Mouse (Mus musculus): ENCODE data around the gene Prex1. TPM values are rescaled to one million over a fixed set of nuclear protein-coding genes. Genes with fewer than 3 reads are reported as not detected.
"Not testable (repeated sequence)": the region's sequence is repeated elsewhere in the genome, so short reads cannot be mapped to it uniquely, and the experiment has no call there.

Gene Prex1
- polyA plus RNA-seq, 1 experiment from 2014 or later = 47.8 TPM

DNA sequence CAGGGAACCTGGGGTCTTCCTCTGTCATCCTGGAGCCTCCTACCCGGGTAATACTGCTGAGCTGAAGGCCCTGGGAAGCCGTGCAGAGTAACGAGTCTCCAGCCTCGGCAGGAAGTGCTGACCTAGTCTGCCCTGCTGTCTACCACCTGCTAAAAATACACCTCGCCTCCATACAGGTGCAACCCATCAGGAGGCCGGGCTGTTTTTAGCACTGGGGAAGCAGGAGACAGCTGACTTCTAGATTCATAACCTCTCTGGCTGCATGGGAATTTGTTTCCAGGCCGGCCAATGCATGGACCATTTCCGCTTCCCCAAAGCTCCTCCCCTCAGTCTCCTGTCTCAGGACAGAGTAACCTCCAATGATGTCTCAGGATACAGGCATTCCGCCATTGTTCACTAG, 187.4 kb downstream of the Prex1 start:
- Histone ChIP-seq H3K27me3 (replicated peaks) (no peaks in the 10 kb centered on the region), H3K4me1 (peaks cover 14% of the 10 kb centered on the region; the same call in 1 of the 2 replicates), H3K9me3 (peaks cover 10% of the 10 kb centered on the region), H3K4me2 (replicated peaks) (no peak overlapping the region), H3K36me3 (no peaks in the 10 kb centered on the region), H3K9ac (no peak overlapping the region), H3K27ac (no peak overlapping the region), H3K4me3 (no peak overlapping the region)
- WGBS = 86% methylated on average over 9 of the region's 9 CpGs
- ATAC-seq (ENCODE audit: low FRiP score, low read depth) = no peak

GRCm38 (mm10) chr2:166523156-166523890, 190.3 kb downstream of the Prex1 start:
- WGBS = 73% methylated on average over 10 of the region's 10 CpGs
- no peak overlapping the region for H3K4me3 ChIP-seq
- no peak overlapping the region for H3K9ac ChIP-seq
- H3K4me1 ChIP-seq = peaks cover 18% of the 10 kb centered on the region
- peaks cover 7% of the 10 kb centered on the region; the same call in 1 of the 2 replicates for H3K27me3 ChIP-seq (replicated peaks)
- H3K4me2 ChIP-seq (replicated peaks) = no peak overlapping the region
- ATAC-seq (ENCODE audit: low FRiP score, low read depth) = no peak
- no peaks in the 10 kb centered on the region for H3K9me3 ChIP-seq
- no peak overlapping the region for H3K27ac ChIP-seq
- H3K36me3 ChIP-seq = no peaks in the 10 kb centered on the region

DNA sequence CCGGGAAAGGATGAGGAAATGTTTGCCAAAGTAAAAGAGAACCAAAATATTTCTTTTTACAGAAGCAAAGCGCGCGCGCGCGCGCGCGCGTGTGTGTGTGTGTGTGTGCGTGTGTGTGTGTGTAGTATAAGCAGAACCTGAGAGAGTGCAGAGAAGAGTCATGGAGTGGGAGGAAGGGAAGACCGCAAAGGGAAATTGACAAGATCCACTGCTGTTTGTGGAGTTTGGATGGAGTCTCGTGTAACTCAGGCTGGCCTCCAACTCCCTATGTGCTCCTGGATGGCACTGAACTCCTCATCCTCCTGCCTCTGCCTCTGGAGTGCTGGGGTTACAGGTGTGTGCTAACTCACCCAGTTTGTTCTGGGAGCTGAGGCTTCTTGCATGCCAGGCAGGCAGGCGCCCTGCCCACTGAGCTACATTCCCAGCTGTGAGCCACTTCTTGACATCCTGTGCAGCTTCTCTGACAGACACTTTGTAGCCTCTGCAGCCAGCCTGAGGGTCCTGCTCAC, 191.0 kb downstream of the Prex1 start:
- Histone ChIP-seq H3K4me1 (peaks cover 21% of the 10 kb centered on the region), H3K27ac (no peak overlapping the region), H3K9ac (no peak overlapping the region), H3K4me2 (replicated peaks) (no peak overlapping the region), H3K9me3 (no peaks in the 10 kb centered on the region), H3K36me3 (no peaks in the 10 kb centered on the region), H3K4me3 (no peak overlapping the region), H3K27me3 (replicated peaks) (peaks cover 7% of the 10 kb centered on the region; the same call in 1 of the 2 replicates)
- 91% methylated on average over 15 of the region's 15 CpGs for WGBS
- no peak for ATAC-seq (ENCODE audit: low FRiP score, low read depth)

- 63% methylated on average over 16 of the region's 16 CpGs for WGBS
- Histone ChIP-seq H3K9ac (no peak overlapping the region), H3K4me1 (peaks cover 25% of the 10 kb centered on the region), H3K27ac (0 out of 2 replicates have a peak overlapping the region, but pooled peaks have one; percentile 15), H3K9me3 (no peaks in the 10 kb centered on the region), H3K27me3 (replicated peaks) (peaks cover 7% of the 10 kb centered on the region; the same call in 1 of the 2 replicates), H3K4me2 (replicated peaks) (no peak overlapping the region), H3K4me3 (no peak overlapping the region), H3K36me3 (no peaks in the 10 kb centered on the region)
- ATAC-seq (ENCODE audit: low FRiP score, low read depth) = no peak
Measured at GRCm38 (mm10) chr2:166521878-166522611, 191.6 kb downstream of the Prex1 start.

- peaks cover 31% of the 10 kb centered on the region for H3K4me1 ChIP-seq
- no peaks in the 10 kb centered on the region for H3K36me3 ChIP-seq
- no peak overlapping the region for H3K4me3 ChIP-seq
- no peak overlapping the region for H3K27ac ChIP-seq
- 91% methylated on average over 5 of the region's 5 CpGs for WGBS
- H3K9ac ChIP-seq = no peak overlapping the region
- peaks cover 7% of the 10 kb centered on the region; the same call in 1 of the 2 replicates for H3K27me3 ChIP-seq (replicated peaks)
- no peak for ATAC-seq (ENCODE audit: low FRiP score, low read depth)
- H3K4me2 ChIP-seq (replicated peaks) = no peak overlapping the region
- H3K9me3 ChIP-seq = no peaks in the 10 kb centered on the region
Measured at GRCm38 (mm10) chr2:166521461-166521860, 192.2 kb downstream of the Prex1 start.

- Histone ChIP-seq H3K4me3 (no peak overlapping the region), H3K4me2 (replicated peaks) (no peak overlapping the region), H3K27me3 (replicated peaks) (peaks cover 7% of the 10 kb centered on the region; the same call in 1 of the 2 replicates), H3K4me1 (peaks cover 30% of the 10 kb centered on the region), H3K27ac (no peak overlapping the region), H3K9me3 (no peaks in the 10 kb centered on the region), H3K36me3 (no peaks in the 10 kb centered on the region), H3K9ac (no peak overlapping the region)
- WGBS = 94% methylated on average over 12 of the region's 12 CpGs
- ATAC-seq (ENCODE audit: low FRiP score, low read depth) = no peak
Measured at GRCm38 (mm10) chr2:166520536-166520935, 193.1 kb downstream of the Prex1 start.

DNA sequence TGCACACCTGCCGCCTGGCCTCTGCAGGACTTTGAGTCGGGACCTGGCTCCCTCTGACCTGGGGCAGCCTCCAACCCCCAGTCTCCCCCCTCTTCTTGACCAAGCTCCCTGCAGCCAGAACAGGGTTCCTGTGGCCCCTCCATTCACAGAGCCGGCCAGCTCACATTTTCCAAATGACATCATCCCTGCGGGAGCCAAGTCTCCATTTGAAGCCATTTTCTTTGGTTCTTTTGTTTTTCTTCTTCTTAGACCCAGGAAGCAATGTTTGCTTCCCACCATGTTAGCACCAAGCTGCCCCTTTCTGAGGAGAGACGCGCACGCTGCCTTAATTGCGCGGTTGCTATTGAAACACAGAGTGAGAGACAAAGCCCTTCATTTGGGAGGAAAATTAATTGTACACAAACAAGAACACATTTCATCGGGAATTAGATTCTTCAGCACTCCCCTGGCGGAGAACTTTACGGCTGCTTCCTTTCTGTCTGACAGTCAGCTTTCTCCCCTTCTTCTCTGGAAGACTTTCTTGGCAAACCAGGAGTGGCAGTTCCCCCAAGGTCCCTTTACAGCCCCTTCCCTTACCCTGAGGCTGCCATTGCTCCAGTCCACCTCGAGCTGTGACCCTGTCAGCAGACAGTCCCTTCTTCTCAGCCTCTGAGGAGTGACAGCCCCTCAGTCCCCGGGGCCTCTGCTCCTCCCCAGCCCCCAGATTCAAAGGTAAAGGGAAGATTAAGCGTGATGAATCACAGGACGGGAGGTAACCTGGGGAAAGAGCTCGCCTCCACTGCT, 196.0 kb downstream of the Prex1 start:
- not testable (repeated sequence) for H3K36me3 ChIP-seq, H3K9ac ChIP-seq, H3K4me3 ChIP-seq, H3K9me3 ChIP-seq
- Histone ChIP-seq H3K4me1 (peaks cover 28% of the 10 kb centered on the region), H3K4me2 (replicated peaks) (peak overlapping the region; percentile 48), H3K27ac (peak overlapping the region; percentile 77), H3K27me3 (replicated peaks) (peaks cover 12% of the 10 kb centered on the region; the same call in 1 of the 2 replicates)
- ATAC-seq (ENCODE audit: low FRiP score, low read depth) = peak; percentile 68
- 2% methylated on average over 15 of the region's 17 CpGs for WGBS

GRCm38 (mm10) chr2:166516818-166517353, 196.7 kb downstream of the Prex1 start:
- ATAC-seq (ENCODE audit: low FRiP score, low read depth) = no peak
- H3K4me2 ChIP-seq (replicated peaks) = peak overlapping the region; percentile 48
- H3K27ac ChIP-seq = peak overlapping the region; percentile 77; the same call in 1 of the 2 replicates
- H3K9ac ChIP-seq = no peak overlapping the region
- no peaks in the 10 kb centered on the region for H3K9me3 ChIP-seq
- no peaks in the 10 kb centered on the region for H3K36me3 ChIP-seq
- H3K4me1 ChIP-seq = peaks cover 26% of the 10 kb centered on the region
- WGBS = 16% methylated on average over 6 of the region's 6 CpGs
- peaks cover 12% of the 10 kb centered on the region; the same call in 1 of the 2 replicates for H3K27me3 ChIP-seq (replicated peaks)
- H3K4me3 ChIP-seq = no peak overlapping the region

Other genes with a start within 250 kb of the Prex1 start
- gene Trp53rkb, start 78.7 kb upstream of the Prex1 start, polyA plus RNA-seq (2016; fragmentation: Nextera tagmentation; extraction: Ambion mirVana) = 12.0 and 13.2 TPM in 2 replicates
- gene Arfgef2, start 91.8 kb upstream of the Prex1 start, polyA plus RNA-seq (2016; fragmentation: Nextera tagmentation; extraction: Ambion mirVana) = 5.4 and 5.7 TPM in 2 replicates
- 128 and 134 TPM in 2 replicates for gene Cse1l, start 192.2 kb upstream of the Prex1 start, polyA plus RNA-seq (2016; fragmentation: Nextera tagmentation; extraction: Ambion mirVana)